ENCODE assay signal across 8 mouse cellular contexts in the genomic region with DNA sequence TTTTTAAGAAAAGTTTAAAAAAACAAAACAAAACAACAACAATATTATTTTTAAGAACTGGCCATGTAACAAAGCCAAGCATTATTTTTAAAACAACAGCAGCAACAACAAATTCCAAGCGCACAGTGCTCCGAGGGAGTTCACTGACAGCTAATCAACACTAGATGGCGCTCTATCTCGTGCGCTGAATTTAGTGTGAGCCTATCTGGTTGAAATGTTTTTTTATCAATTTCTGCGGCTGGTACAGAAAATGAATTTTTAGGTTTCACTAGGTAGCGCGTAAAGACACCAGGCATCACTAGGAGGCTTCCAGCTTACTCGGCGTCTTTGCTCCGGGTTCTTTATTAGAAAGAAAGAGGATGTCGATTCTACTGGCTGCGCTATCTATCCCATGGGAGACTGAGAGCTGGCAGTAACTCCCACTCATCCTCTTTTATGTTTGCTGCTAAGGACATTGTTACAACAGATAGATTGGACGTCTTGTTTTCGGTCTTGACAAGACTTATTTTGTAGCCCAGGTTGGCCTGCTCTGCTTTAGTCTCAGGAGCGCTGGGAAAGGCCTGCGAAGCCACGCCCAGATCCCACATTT. TPM values are rescaled to one million over a fixed set of nuclear protein-coding genes. Genes with fewer than 3 reads are reported as not detected.
A peak's percentile ranks its signal among the peaks of the same experiment; 100 is the strongest.
DNase-seq lines count a peak whose midpoint lies in the region; ATAC-seq lines count a peak whose summit lies in the region.

No protein-coding gene starts in this region.

- ATAC-seq in common myeloid progenitor, adult 5-6 weeks (replicated peaks; ENCODE audit: low read depth, poor library complexity, severe bottlenecking) = peak; percentile 88
- ATAC-seq in hindbrain, embryonic 12.5 days (ENCODE audit: low FRiP score) = no peak
- ATAC-seq in liver, embryonic 12.5 days = no peak
- ATAC-seq in neural tube, embryonic 13.5 days (ENCODE audit: low read depth) = peak; percentile 49; the same call in 1 of the 2 replicates

- no peak overlapping the region for H3K4me3 ChIP-seq in hindbrain, embryonic 12.5 days
- no peak overlapping the region for H3K4me3 ChIP-seq in liver, embryonic 12.5 days
- H3K4me3 ChIP-seq in neural tube, embryonic 13.5 days = peak overlapping the region; percentile 26

- 48% methylated on average over 18 of the region's 18 CpGs for WGBS in hindbrain, embryonic 12.5 days
- 45% methylated on average over 18 of the region's 18 CpGs for WGBS in liver, embryonic 12.5 days (ENCODE audit: insufficient replicate concordance)
- WGBS in neural tube, embryonic 13.5 days = 44% methylated on average over 18 of the region's 18 CpGs

- 0 out of 2 replicates have a peak, but pooled peaks cover 3% of the 10 kb centered on the region for H3K4me1 ChIP-seq in hindbrain, embryonic 12.5 days
- peaks cover 11% of the 10 kb centered on the region for H3K4me1 ChIP-seq in liver, embryonic 12.5 days
- no peaks in the 10 kb centered on the region for H3K4me1 ChIP-seq in neural tube, embryonic 13.5 days (replicated peaks)

- H3K9me3 ChIP-seq in hindbrain, embryonic 12.5 days (replicated peaks) = peaks cover 6% of the 10 kb centered on the region; the same call in 1 of the 2 replicates
- peaks cover 9% of the 10 kb centered on the region; the same call in 1 of the 2 replicates for H3K9me3 ChIP-seq in liver, embryonic 12.5 days (replicated peaks)
- H3K9me3 ChIP-seq in neural tube, embryonic 13.5 days = no peaks in the 10 kb centered on the region

- no peak overlapping the region for H3K9ac ChIP-seq in hindbrain, embryonic 12.5 days
- no peak overlapping the region for H3K9ac ChIP-seq in liver, embryonic 12.5 days
- peak overlapping the region; percentile 47; the same call in 1 of the 2 replicates for H3K9ac ChIP-seq in neural tube, embryonic 13.5 days

- no peak overlapping the region for H3K27ac ChIP-seq in hindbrain, embryonic 12.5 days
- H3K27ac ChIP-seq in liver, embryonic 12.5 days = no peak overlapping the region
- no peak overlapping the region for H3K27ac ChIP-seq in neural tube, embryonic 13.5 days (replicated peaks)

- H3K27me3 ChIP-seq in hindbrain, embryonic 12.5 days = no peaks in the 10 kb centered on the region
- H3K27me3 ChIP-seq in liver, embryonic 12.5 days (replicated peaks) = no peaks in the 10 kb centered on the region
- no peaks in the 10 kb centered on the region for H3K27me3 ChIP-seq in neural tube, embryonic 13.5 days

- H3K36me3 ChIP-seq in hindbrain, embryonic 12.5 days = no peaks in the 10 kb centered on the region
- H3K36me3 ChIP-seq in liver, embryonic 12.5 days = no peaks in the 10 kb centered on the region
- no peaks in the 10 kb centered on the region for H3K36me3 ChIP-seq in neural tube, embryonic 13.5 days

- peak overlapping the region; percentile 29; the same call in 1 of the 2 replicates for H3K4me2 ChIP-seq in hindbrain, embryonic 12.5 days (replicated peaks)
- 0 out of 2 replicates have a peak overlapping the region, but pooled peaks have one; percentile 21 for H3K4me2 ChIP-seq in liver, embryonic 12.5 days
- peak overlapping the region; percentile 45 for H3K4me2 ChIP-seq in neural tube, embryonic 13.5 days

- peak; percentile 42 for DNase-seq in layer of hippocampus, adult 11-12 months (ENCODE audit: low spot score)
- DNase-seq in layer of hippocampus, adult 9-10 months (ENCODE audit: low spot score) = no peak
- DNase-seq in adrenal gland, postnatal 10 days = peak; percentile 27
- DNase-seq in spleen, adult 12 weeks (ENCODE audit: low spot score) = no peak

RNA-seq across cellular contexts. Expression of a gene that starts 22.0 kb away (rescaled TPM):
- total RNA-seq in adrenal gland, postnatal 10 days (2021) = 10 to 100 TPM; 19.0 to 21.0 TPM
- total RNA-seq in common myeloid progenitor, adult 5-6 weeks (2017) = 192 and 266 TPM in 2 replicates
- polyA plus RNA-seq in hindbrain, embryonic 12.5 days (2016; fragmentation: Nextera tagmentation; extraction: Ambion mirVana) = 108 and 119 TPM in 2 replicates
- 121 and 128 TPM in 2 replicates for polyA plus RNA-seq in liver, embryonic 12.5 days (2016; fragmentation: Nextera tagmentation; extraction: Ambion mirVana)
- 65.8 and 80.0 TPM in 2 replicates for polyA plus RNA-seq in neural tube, embryonic 13.5 days (2015; fragmentation: Nextera tagmentation; extraction: Ambion mirVana)

RNA-seq across cellular contexts. Expression of a gene that starts 29.0 kb away (rescaled TPM):
- total RNA-seq in adrenal gland, postnatal 10 days (2021) = 1 to 10 TPM; 7.1 to 9.5 TPM
- total RNA-seq in common myeloid progenitor, adult 5-6 weeks (2017) = 2.2 and 4.8 TPM in 2 replicates
- 3.2 and 3.4 TPM in 2 replicates for polyA plus RNA-seq in hindbrain, embryonic 12.5 days (2016; fragmentation: Nextera tagmentation; extraction: Ambion mirVana)
- polyA plus RNA-seq in liver, embryonic 12.5 days (2016; fragmentation: Nextera tagmentation; extraction: Ambion mirVana) = 0.17 and 0.26 TPM in 2 replicates
- 0.81 and 0.93 TPM in 2 replicates for polyA plus RNA-seq in neural tube, embryonic 13.5 days (2015; fragmentation: Nextera tagmentation; extraction: Ambion mirVana)

Comparison
In these comparisons a context has a peak if more than half of its experiments do, and no peak if none do; other contexts are left out.
1. DNase-seq: peak in layer of hippocampus, adult 11-12 months (single experiment) and adrenal gland, postnatal 10 days (single experiment); none in layer of hippocampus, adult 9-10 months (single experiment) and spleen, adult 12 weeks (single experiment).
2. ATAC-seq: peak in common myeloid progenitor, adult 5-6 weeks (single experiment) and neural tube, embryonic 13.5 days (single experiment); none in hindbrain, embryonic 12.5 days (single experiment) and liver, embryonic 12.5 days (single experiment).
3. Peak in every context shown above with its lines, with median percentiles within 50 percentile points of each other: H3K4me2 ChIP-seq.